ENCODE assay signal across 13 mouse cellular contexts in genomic region chr17:85932360-85933132, GRCm38 (mm10).
DNase-seq lines count a peak whose midpoint lies in the region; ATAC-seq and TF ChIP-seq lines count a peak whose summit lies in the region.
"Had no signal": no experiment of that assay in that cellular context is flagged by ENCODE, and none has a peak within 500 bp of the region (broad histone marks: within the 10 kb centered on the region; RNA-seq: fewer than 3 reads in every experiment).

No protein-coding gene starts in this region.

- no peak for TF ChIP-seq CTCF in testis, adult 2 months (IDR thresholded peaks at IDR 0.05; ENCODE audit: control insufficient read depth, insufficient read depth, insufficient replicate concordance, low read depth, low read length)

- DNase-seq in forebrain, embryonic 10.5 days (ENCODE audit: extremely low spot score, low spot score), result no peak
- no peak for DNase-seq in testis, postnatal 10 days (ENCODE audit: low spot score)
- DNase-seq in limb, embryonic 10.5 days (ENCODE audit: low spot score), result peak; percentile 86
- no peak for DNase-seq in lung, adult 18-20 months
- DNase-seq in ovary, postnatal 10 days (ENCODE audit: low spot score), result no peak
- DNase-seq: adrenal gland, postnatal 25 days; layer of hippocampus, adult 9-11 months; lung, embryonic 14.5 days had no signal

- H3K27me3 ChIP-seq in forebrain, embryonic 10.5 days (ENCODE audit: poor library complexity, severe bottlenecking), result no peaks in the 10 kb centered on the region; the same call in 1 of the 2 replicates
- H3K27me3 ChIP-seq in forebrain, embryonic 16.5 days (replicated peaks; ENCODE audit: control insufficient read depth, insufficient read depth, low read length), result no peaks in the 10 kb centered on the region
- no peaks in the 10 kb centered on the region for H3K27me3 ChIP-seq in testis, adult 2 months (ENCODE audit: control insufficient read depth, insufficient read depth, low read length)
- H3K27me3 ChIP-seq in limb, embryonic 10.5 days (ENCODE audit: low read depth, poor library complexity, severe bottlenecking), result peaks cover 44% of the 10 kb centered on the region

- no peak overlapping the region for H3K4me2 ChIP-seq in forebrain, embryonic 16.5 days (ENCODE audit: low read length)
- H3K4me2 ChIP-seq: lung, embryonic 14.5 days had no signal

- 74% methylated on average over 30 of the region's 30 CpGs for WGBS in forebrain, embryonic 10.5 days
- 72% methylated on average over 30 of the region's 30 CpGs for WGBS in forebrain, embryonic 16.5 days
- 31% methylated on average over 30 of the region's 30 CpGs for WGBS in limb, embryonic 10.5 days

- ATAC-seq in forebrain, embryonic 16.5 days, result no peak
- no peak for ATAC-seq in activated CD4-positive, CD25-positive, alpha-beta regulatory T cell, adult 4 months
- ATAC-seq: intestine, embryonic 16.5 days had no signal

- peaks cover 33% of the 10 kb centered on the region for H3K4me1 ChIP-seq in forebrain, embryonic 10.5 days
- no peaks in the 10 kb centered on the region for H3K4me1 ChIP-seq in forebrain, embryonic 16.5 days (replicated peaks; ENCODE audit: control insufficient read depth, insufficient read depth, low read length)
- H3K4me1 ChIP-seq in testis, adult 2 months (ENCODE audit: control insufficient read depth, insufficient read depth, low read length), result peaks cover 11% of the 10 kb centered on the region
- peaks cover 82% of the 10 kb centered on the region for H3K4me1 ChIP-seq in limb, embryonic 10.5 days

- peak overlapping the region; percentile 73 for H3K27ac ChIP-seq in forebrain, embryonic 10.5 days
- no peak overlapping the region for H3K27ac ChIP-seq in forebrain, embryonic 16.5 days (ENCODE audit: low read length)
- no peak overlapping the region for H3K27ac ChIP-seq in testis, adult 2 months (ENCODE audit: control insufficient read depth, insufficient read depth, low read depth, low read length)
- peak overlapping the region; percentile 88 for H3K27ac ChIP-seq in limb, embryonic 10.5 days

- H3K4me3 ChIP-seq in forebrain, embryonic 10.5 days, result no peak overlapping the region
- H3K4me3 ChIP-seq in forebrain, embryonic 16.5 days (replicated peaks; ENCODE audit: low read length), result no peak overlapping the region
- peak overlapping the region; percentile 12 for H3K4me3 ChIP-seq in testis, adult 2 months (ENCODE audit: control insufficient read depth, low read depth, low read length)
- peak overlapping the region; percentile 34 for H3K4me3 ChIP-seq in limb, embryonic 10.5 days
- H3K4me3 ChIP-seq: erythroblast, embryonic 14.5 days had no signal

- peaks cover 8% of the 10 kb centered on the region; the same call in 1 of the 2 replicates for H3K9me3 ChIP-seq in forebrain, embryonic 10.5 days
- no peaks in the 10 kb centered on the region for H3K9me3 ChIP-seq in forebrain, embryonic 16.5 days (ENCODE audit: control insufficient read depth, low read length)
- 0 out of 2 replicates have a peak, but pooled peaks cover 2% of the 10 kb centered on the region for H3K9me3 ChIP-seq in limb, embryonic 10.5 days (replicated peaks)

- no peak overlapping the region for H3K9ac ChIP-seq in forebrain, embryonic 16.5 days (replicated peaks; ENCODE audit: low read depth, low read length)
- H3K9ac ChIP-seq: lung, embryonic 14.5 days had no signal

- TF ChIP-seq POLR2A in testis, adult 2 months (IDR thresholded peaks at IDR 0.05; ENCODE audit: control insufficient read depth, low read depth, low read length), result no peak

- H3K36me3 ChIP-seq in forebrain, embryonic 10.5 days (replicated peaks), result no peaks in the 10 kb centered on the region
- H3K36me3 ChIP-seq in forebrain, embryonic 16.5 days (ENCODE audit: control insufficient read depth, insufficient read depth), result no peaks in the 10 kb centered on the region
- H3K36me3 ChIP-seq in testis, adult 2 months (ENCODE audit: control insufficient read depth, insufficient read depth, low read length), result no peaks in the 10 kb centered on the region
- no peaks in the 10 kb centered on the region; the same call in 1 of the 2 replicates for H3K36me3 ChIP-seq in limb, embryonic 10.5 days

Comparison
In these comparisons a context has a peak if more than half of its experiments do, and no peak if none do; other contexts are left out.
1. H3K27ac ChIP-seq: peak in forebrain, embryonic 10.5 days (single experiment) and limb, embryonic 10.5 days (single experiment); none in forebrain, embryonic 16.5 days (single experiment) and testis, adult 2 months (single experiment).
2. H3K4me3 ChIP-seq: peak in testis, adult 2 months (single experiment) and limb, embryonic 10.5 days (single experiment); none in forebrain, embryonic 10.5 days (single experiment) and forebrain, embryonic 16.5 days (single experiment).